Mouse (Mus musculus): ENCODE data around the gene Wfdc6a. TPM values are rescaled to one million over a fixed set of nuclear protein-coding genes. Genes with fewer than 3 reads are reported as not detected.

Wfdc6a gene
- total RNA-seq, 1 experiment, result not detected

Other genes with a start within 250 kb of the Wfdc6a start
- not detected in 2 replicates for gene Slpi, start 196.4 kb downstream of the Wfdc6a start, total RNA-seq (2012; rRNA removed)
- 0.04 TPM in 1 of 2 replicates, not detected in the other for gene Rbpjl, start 182.3 kb downstream of the Wfdc6a start, total RNA-seq (2012; rRNA removed)
- 1.7 and 2.3 TPM in 2 replicates for gene Matn4, start 180.3 kb downstream of the Wfdc6a start, total RNA-seq (2012; rRNA removed)
- gene Sdc4, start 141.6 kb downstream of the Wfdc6a start, total RNA-seq (2012; rRNA removed), result 102 and 172 TPM in 2 replicates
- gene Sys1, start 128.5 kb downstream of the Wfdc6a start, total RNA-seq (2012; rRNA removed), result 47.6 and 51.1 TPM in 2 replicates
- gene Gm20458, start 124.5 kb downstream of the Wfdc6a start, total RNA-seq (2012; rRNA removed), result 2.1 TPM in 1 of 2 replicates, not detected in the other
- 0.22 and 0.26 TPM in 2 replicates for gene Trp53tg5, start 111.7 kb downstream of the Wfdc6a start, total RNA-seq (2012; rRNA removed)
- gene Dbndd2, start 99.3 kb downstream of the Wfdc6a start, total RNA-seq (2012; rRNA removed), result 2.9 and 4.2 TPM in 2 replicates
- 57.2 and 97.3 TPM in 2 replicates for gene Pigt, start 87.9 kb downstream of the Wfdc6a start, total RNA-seq (2012; rRNA removed)
- 41.5 and 58.4 TPM in 2 replicates for gene Wfdc2, start 23.0 kb downstream of the Wfdc6a start, total RNA-seq (2012; rRNA removed)
- gene Spint3, start 12.0 kb downstream of the Wfdc6a start, total RNA-seq (2012; rRNA removed), result not detected in 2 replicates
- gene Eppin, start 8.1 kb upstream of the Wfdc6a start, total RNA-seq (2012; rRNA removed), result not detected in 2 replicates
- gene Wfdc6b, start 28.1 kb upstream of the Wfdc6a start, total RNA-seq (2012; rRNA removed), result not detected in 2 replicates
- gene Wfdc8, start 28.2 kb upstream of the Wfdc6a start, total RNA-seq (2012; rRNA removed), result not detected in 2 replicates
- gene Wfdc16, start 53.3 kb upstream of the Wfdc6a start, total RNA-seq (2012; rRNA removed), result not detected in 2 replicates
- 0.98 and 3.1 TPM in 2 replicates for gene Wfdc10, start 70.6 kb upstream of the Wfdc6a start, total RNA-seq (2012; rRNA removed)
- not detected in 2 replicates for gene Wfdc9, start 71.1 kb upstream of the Wfdc6a start, total RNA-seq (2012; rRNA removed)
- not detected in 2 replicates for gene Wfdc11, start 88.6 kb upstream of the Wfdc6a start, total RNA-seq (2012; rRNA removed)
- gene Wfdc13, start 99.7 kb upstream of the Wfdc6a start, total RNA-seq (2012; rRNA removed), result not detected in 2 replicates
- not detected in 2 replicates for gene Spint4, start 113.1 kb upstream of the Wfdc6a start, total RNA-seq (2012; rRNA removed)
- gene Spint5, start 129.9 kb upstream of the Wfdc6a start, total RNA-seq (2012; rRNA removed), result 1.6 and 6.6 TPM in 2 replicates
- 0.18 and 0.58 TPM in 2 replicates for gene Wfdc3, start 160.5 kb upstream of the Wfdc6a start, total RNA-seq (2012; rRNA removed)
- 13.3 and 15.1 TPM in 2 replicates for gene Dnttip1, start 160.5 kb upstream of the Wfdc6a start, total RNA-seq (2012; rRNA removed)
- gene Ube2c, start 184.5 kb upstream of the Wfdc6a start, total RNA-seq (2012; rRNA removed), result 117 and 159 TPM in 2 replicates
- 1.5 and 1.7 TPM in 2 replicates for gene Tnnc2, start 194.5 kb upstream of the Wfdc6a start, total RNA-seq (2012; rRNA removed)
- gene Snx21, start 200.4 kb upstream of the Wfdc6a start, total RNA-seq (2012; rRNA removed), result 5.5 and 7.0 TPM in 2 replicates
- 46.4 and 54.7 TPM in 2 replicates for gene Acot8, start 219.4 kb upstream of the Wfdc6a start, total RNA-seq (2012; rRNA removed)
- gene Zswim3, start 219.7 kb upstream of the Wfdc6a start, total RNA-seq (2012; rRNA removed), result 6.4 and 7.0 TPM in 2 replicates
- 21.5 and 22.6 TPM in 2 replicates for gene Zswim1, start 237.2 kb upstream of the Wfdc6a start, total RNA-seq (2012; rRNA removed)
- gene Spata25, start 243.1 kb upstream of the Wfdc6a start, total RNA-seq (2012; rRNA removed), result 0.95 and 1.1 TPM in 2 replicates
- 103 and 216 TPM in 2 replicates for gene Ctsa, start 247.4 kb upstream of the Wfdc6a start, total RNA-seq (2012; rRNA removed)
- gene Neurl2, start 248.0 kb upstream of the Wfdc6a start, total RNA-seq (2012; rRNA removed), result 3.6 TPM in 2 replicates

Measured in ES-E14 (cell line).